Mouse (Mus musculus): ENCODE measurements around the gene Gm9833. TPM values are rescaled to one million over a fixed set of nuclear protein-coding genes. Genes with fewer than 3 reads are reported as not detected.
"Not testable (repeated sequence)": the region's sequence is repeated elsewhere in the genome, so short reads cannot be mapped to it uniquely, and the experiment has no call there.

The Gm9833 gene
- total RNA-seq (2021), result 10 to 100 TPM in 1 of 2 experiments, 1 to 10 TPM in 1; 9.2 to 11.1 TPM
- long read RNA-seq, experiment 1, result 0 reads
- long read RNA-seq, experiment 2, result 0 reads

DNA sequence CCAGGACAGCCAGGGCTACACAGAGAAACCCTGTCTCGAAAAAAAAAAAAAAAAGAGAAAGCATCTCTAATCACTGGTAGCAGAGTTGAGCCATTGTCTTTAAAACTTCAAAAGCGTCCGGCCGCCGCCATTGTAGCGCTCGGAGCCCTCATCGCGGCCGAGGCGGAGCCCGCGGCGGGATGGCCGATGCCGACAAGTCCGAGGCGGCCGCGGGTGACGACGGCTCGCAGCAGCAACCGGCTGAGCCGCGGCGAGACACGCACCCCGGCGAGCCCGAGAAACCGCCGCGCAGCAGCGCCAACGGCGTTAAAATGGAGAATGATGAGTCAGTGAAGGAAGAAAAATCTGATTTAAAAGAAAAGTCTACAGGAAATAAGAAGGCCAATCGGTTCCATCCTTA lies at the start of gene Gm9833:
Gm9833 (plus strand) TSS at position 117 of the 400 bp plus-strand sequence.
- H3K27ac ChIP-seq; H3K4me3 ChIP-seq; intact Hi-C loops (cut with DNase I); DNase-seq (ENCODE audit: extremely low spot score in 1 of 2, low spot score in 2 of 2): not testable (repeated sequence)

GRCm38 (mm10) chr3:10070070-10070469 lies 17.8 kb upstream of the Gm9833 start:
- intact Hi-C loops (cut with DNase I), result no loop called here
- Histone ChIP-seq H3K27ac (no peak overlapping the region), H3K4me3 (no peak overlapping the region)
- DNase-seq (ENCODE audit: extremely low spot score in 1 of 2, low spot score in 2 of 2), result no peak
- TF ChIP-seq CTCF (IDR thresholded peaks at IDR 0.05), result no peak

DNA sequence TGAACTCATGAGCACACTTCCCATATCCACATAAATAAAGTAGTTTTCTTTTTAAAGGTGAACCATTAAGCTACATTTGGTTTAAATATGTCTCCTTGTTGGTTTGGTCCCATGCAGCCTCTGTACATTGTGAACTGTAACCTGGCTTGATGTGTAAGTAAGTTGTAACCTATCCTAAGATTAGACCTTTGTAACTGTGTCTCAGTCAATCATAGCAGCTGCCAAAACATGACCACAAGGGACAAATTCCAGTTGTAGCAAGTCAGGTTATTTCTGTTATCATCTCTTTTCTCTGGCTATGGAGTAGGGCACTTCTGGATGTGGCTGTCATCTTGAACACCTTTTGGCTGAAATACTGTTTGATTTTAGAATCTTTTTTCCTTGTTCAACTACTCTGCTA lies 12.1 kb upstream of the Gm9833 start:
- no peak for TF ChIP-seq CTCF (IDR thresholded peaks at IDR 0.05)
- no peak for DNase-seq (ENCODE audit: extremely low spot score in 1 of 2, low spot score in 2 of 2)
- Histone ChIP-seq H3K27ac (no peak overlapping the region), H3K4me3 (no peak overlapping the region)
- intact Hi-C loops (cut with DNase I), result no loop called here

DNA sequence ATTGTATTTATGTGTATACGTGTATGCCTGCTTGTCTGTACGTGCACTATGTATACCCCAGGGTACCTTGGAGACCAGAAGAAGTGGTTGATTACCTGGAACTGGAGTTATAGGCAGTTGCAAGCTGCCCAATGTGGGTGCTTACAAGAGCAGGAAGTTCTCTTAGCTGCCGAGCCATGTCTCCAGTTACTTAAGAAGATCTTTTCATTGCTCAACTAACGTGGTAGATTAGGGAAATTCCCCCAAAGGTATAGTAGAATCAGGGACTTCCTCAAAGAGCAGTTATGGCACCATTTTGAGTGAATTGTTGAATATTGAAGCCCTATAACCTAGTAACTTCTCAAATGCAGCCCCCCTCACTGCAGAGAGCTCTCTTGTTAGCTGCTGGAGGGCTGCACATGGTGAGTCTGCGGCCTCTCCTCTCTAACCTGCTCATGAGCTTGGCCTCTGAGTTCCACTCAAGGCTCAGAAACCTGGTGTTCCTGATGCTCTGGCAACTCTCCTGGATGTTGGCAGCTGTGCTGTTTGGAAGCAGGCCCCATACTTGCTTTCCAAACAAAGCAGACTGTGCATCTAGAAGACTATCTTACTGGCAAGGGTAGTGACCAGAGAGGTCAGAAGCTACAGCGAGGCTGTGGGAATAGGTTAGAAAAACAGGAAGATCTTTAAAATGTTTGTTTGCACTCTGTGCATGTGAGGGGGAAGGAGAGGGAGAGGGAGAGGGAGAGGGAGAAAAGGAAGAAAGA lies 10.6 kb upstream of the Gm9833 start:
- no peak overlapping the region for H3K4me3 ChIP-seq
- intact Hi-C loops (cut with DNase I), result no loop called here
- H3K27ac ChIP-seq, result no peak overlapping the region
- no peak for DNase-seq (ENCODE audit: extremely low spot score in 1 of 2, low spot score in 2 of 2)
- no peak for TF ChIP-seq CTCF (IDR thresholded peaks at IDR 0.05)

DNA sequence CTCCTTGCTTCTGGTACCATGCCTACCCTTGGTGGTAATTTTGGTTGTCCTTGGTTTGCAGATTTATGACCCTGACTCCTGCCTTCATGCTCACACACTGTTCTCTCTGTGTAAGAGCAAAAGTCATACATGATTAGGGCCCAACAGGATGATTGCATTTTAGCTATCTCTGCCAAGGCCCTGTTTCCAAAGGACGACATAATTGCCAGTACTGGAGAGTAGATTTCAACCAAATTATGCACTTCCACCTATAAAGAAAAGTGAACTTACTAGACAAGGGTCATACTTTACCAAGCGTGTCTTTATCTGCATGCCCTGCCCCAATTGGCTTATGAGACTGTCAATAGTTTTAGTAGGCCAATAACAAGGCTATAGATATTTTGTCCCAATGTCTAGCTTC lies 9.8 kb upstream of the Gm9833 start:
- no peak for TF ChIP-seq CTCF (IDR thresholded peaks at IDR 0.05)
- Histone ChIP-seq H3K4me3 (no peak overlapping the region), H3K27ac (no peak overlapping the region)
- DNase-seq (ENCODE audit: extremely low spot score in 1 of 2, low spot score in 2 of 2), result no peak
- intact Hi-C loops (cut with DNase I), result no loop called here

DNA sequence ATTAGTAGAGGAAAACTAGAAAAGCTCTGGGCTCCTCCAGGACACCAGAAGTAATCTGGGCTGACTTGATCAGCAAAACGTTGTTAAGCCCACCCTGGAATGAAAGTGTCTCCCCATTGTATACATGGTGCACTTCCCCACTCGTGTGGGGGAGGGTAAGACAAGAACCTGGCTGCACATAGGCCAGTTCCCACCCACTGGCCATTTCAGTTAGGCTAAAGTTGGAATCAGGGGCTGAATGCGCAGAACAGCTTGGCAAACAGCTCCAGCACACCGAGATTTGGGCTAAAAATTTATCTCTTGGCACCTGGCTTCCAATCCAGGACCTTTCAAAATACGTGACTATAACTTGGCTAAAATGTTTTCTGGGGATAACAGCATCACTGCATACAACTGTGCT lies 6.6 kb upstream of the Gm9833 start:
- DNase-seq (ENCODE audit: extremely low spot score in 1 of 2, low spot score in 2 of 2), result no peak
- no peak for TF ChIP-seq CTCF (IDR thresholded peaks at IDR 0.05)
- H3K4me3 ChIP-seq, result no peak overlapping the region
- intact Hi-C loops (cut with DNase I), result no loop called here
- no peak overlapping the region for H3K27ac ChIP-seq

DNA sequence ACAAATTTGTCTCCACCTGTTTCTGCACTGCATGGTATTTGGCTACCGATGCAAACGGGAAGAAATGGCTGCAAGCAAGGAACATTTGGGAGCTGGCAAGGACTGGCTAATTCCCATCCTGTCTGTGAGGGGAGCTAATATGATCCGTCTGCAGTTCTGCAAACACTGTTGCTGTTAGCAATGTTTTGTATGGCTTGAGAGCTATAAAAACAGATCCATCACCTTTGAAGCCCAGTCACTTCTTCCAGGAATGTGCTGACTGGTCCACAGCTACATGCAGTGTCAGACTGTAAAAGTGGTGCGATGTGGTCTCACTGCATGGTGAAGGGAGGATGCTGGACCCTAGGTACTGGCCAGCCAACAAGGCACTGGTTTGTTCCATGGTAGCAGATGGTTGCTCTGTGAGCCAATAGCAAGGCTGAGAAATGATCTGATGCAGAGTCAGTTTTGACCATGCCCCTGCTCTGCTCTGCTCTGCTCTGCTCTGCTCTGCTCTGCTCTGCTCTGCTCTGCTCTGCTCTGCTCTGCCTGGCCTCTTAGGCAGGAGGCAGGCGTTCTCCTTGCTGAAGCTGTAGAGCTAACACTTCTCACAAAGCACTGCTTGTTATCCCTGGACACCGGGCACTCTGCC lies 5.9 kb upstream of the Gm9833 start:
- H3K4me3 ChIP-seq, result no peak overlapping the region
- H3K27ac ChIP-seq, result peak overlapping the region; percentile 24; the same call in 1 of the 2 replicates
- DNase-seq (ENCODE audit: extremely low spot score in 1 of 2, low spot score in 2 of 2), result peak in 1 of 2 experiments; percentile 16
- intact Hi-C loops (cut with DNase I), result no loop called here
- TF ChIP-seq CTCF (IDR thresholded peaks at IDR 0.05), result no peak

DNA sequence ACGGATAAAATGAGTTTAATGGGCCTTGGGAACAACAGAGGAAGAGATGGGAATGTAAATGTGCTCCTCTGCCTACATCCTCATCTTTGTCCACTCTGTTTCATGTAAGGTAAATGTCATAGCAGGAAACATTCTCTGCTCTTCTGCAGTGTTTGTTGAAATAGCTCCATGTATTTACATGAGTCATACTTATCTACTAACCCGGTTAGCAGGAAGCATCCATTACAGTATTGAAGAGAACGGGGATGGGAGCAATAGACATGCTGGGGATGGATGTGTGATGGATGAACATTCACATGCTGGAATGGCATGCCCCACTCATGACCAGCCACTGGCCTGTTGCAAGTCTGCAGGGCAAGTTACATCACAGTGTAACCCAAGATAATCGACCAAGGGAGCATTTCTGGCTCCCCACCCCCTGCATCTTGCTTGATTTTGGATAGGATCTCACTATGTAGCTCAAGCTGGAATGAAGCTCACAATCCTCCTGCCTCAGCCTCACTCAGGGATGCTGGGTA lies 5.3 kb upstream of the Gm9833 start:
- intact Hi-C loops (cut with DNase I), result no loop called here
- no peak for DNase-seq (ENCODE audit: extremely low spot score in 1 of 2, low spot score in 2 of 2)
- H3K4me3 ChIP-seq, result no peak overlapping the region
- no peak overlapping the region for H3K27ac ChIP-seq
- TF ChIP-seq CTCF (IDR thresholded peaks at IDR 0.05), result no peak

- Histone ChIP-seq H3K27ac (no peak overlapping the region), H3K4me3 (no peak overlapping the region)
- TF ChIP-seq CTCF (IDR thresholded peaks at IDR 0.05), result no peak
- intact Hi-C loops (cut with DNase I), result no loop called here
- no peak for DNase-seq (ENCODE audit: extremely low spot score in 1 of 2, low spot score in 2 of 2)
Measured at GRCm38 (mm10) chr3:10084102-10084501, 3.8 kb upstream of the Gm9833 start.

GRCm38 (mm10) chr3:10085396-10086119 lies 2.4 kb upstream of the Gm9833 start:
- no peak for TF ChIP-seq CTCF (IDR thresholded peaks at IDR 0.05)
- Histone ChIP-seq H3K27ac (no peak overlapping the region), H3K4me3 (no peak overlapping the region)
- intact Hi-C loops (cut with DNase I), result no loop called here
- DNase-seq (ENCODE audit: extremely low spot score in 1 of 2, low spot score in 2 of 2), result no peak

GRCm38 (mm10) chr3:10087511-10087910 lies 399 bp upstream of the Gm9833 start:
- H3K27ac ChIP-seq, result no peak overlapping the region
- no peak for TF ChIP-seq CTCF (IDR thresholded peaks at IDR 0.05)
- no peak for DNase-seq (ENCODE audit: extremely low spot score in 1 of 2, low spot score in 2 of 2)
- H3K4me3 ChIP-seq, result no peak overlapping the region
- intact Hi-C loops (cut with DNase I), result no loop called here

- intact Hi-C loops (cut with DNase I), result no loop called here
- H3K4me3 ChIP-seq, result no peak overlapping the region
- TF ChIP-seq CTCF (IDR thresholded peaks at IDR 0.05), result no peak
- no peak for DNase-seq (ENCODE audit: extremely low spot score in 1 of 2, low spot score in 2 of 2)
- no peak overlapping the region for H3K27ac ChIP-seq
Measured at GRCm38 (mm10) chr3:10091616-10092140, 3.8 kb downstream of the Gm9833 start.

Measured in left cerebral cortex, adult 2 months (tissue).